Mouse (Mus musculus) CH12.LX (cell line): ENCODE measurements around the gene Zfp978.
"Not testable (repeated sequence)": the region's sequence is repeated elsewhere in the genome, so short reads cannot be mapped to it uniquely, and the experiment has no call there.

Experiments used
- CHD1 ChIP-seq: IDR thresholded peaks from 2 replicates; pipeline ENCODE4 v1.6.1; 2012; ENCODE audit warnings: low read depth, low read length, improper control_type of control experiment, inconsistent platforms
- NRF1 ChIP-seq: IDR thresholded peaks from 2 replicates; pipeline ENCODE4 v1.6.1; 2014; ENCODE audit warnings: low read depth, mild to moderate bottlenecking, inconsistent platforms, low read length, improper control_type of control experiment, moderate library complexity
- ZNF384 ChIP-seq: IDR thresholded peaks from 2 replicates; pipeline ENCODE4 v1.6.1; 2012; ENCODE audit warnings: low read depth, low read length, improper control_type of control experiment, inconsistent platforms

- TF ChIP-seq CHD1, NRF1, ZNF384: not testable (repeated sequence)
Measured at GRCm38 (mm10) chr4:147348401-147348800, 12.7 kb upstream of the Zfp978 start.
